Mouse (Mus musculus): ENCODE results near the gene Unc5a. TPM values are rescaled to one million over a fixed set of nuclear protein-coding genes. Genes with fewer than 3 reads are reported as not detected.
A peak's percentile ranks its signal among the peaks of the same experiment; 100 is the strongest.

The Unc5a gene
- total RNA-seq, 2 experiments from 2014 or later = 3.7 to 4.8 TPM

DNA sequence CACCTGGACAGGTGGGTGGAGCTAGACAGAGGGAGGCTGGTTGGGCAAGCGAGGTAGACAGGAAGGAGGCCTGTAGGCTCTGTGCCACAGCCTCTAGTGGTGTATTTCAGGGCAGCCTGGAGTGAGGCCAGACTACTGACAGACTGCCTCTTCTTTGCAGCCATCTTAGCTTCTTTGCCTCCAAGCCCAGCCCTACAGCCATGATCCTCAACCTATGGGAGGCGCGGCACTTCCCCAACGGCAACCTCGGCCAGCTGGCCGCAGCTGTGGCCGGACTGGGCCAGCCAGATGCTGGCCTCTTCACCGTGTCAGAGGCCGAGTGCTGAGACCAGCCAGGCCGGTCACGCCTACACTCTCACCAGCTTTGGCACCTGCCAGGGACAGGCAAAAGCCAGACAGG, 55.4 kb downstream of the Unc5a start:
- DNase-seq = peak; percentile 26

GRCm38 (mm10) chr13:55005691-55006414, 56.6 kb downstream of the Unc5a start:
- DNase-seq = no peak

- no peak for DNase-seq
These were observed 57.2 kb downstream of the Unc5a start for GRCm38 (mm10) chr13:55006415-55006742.

DNA sequence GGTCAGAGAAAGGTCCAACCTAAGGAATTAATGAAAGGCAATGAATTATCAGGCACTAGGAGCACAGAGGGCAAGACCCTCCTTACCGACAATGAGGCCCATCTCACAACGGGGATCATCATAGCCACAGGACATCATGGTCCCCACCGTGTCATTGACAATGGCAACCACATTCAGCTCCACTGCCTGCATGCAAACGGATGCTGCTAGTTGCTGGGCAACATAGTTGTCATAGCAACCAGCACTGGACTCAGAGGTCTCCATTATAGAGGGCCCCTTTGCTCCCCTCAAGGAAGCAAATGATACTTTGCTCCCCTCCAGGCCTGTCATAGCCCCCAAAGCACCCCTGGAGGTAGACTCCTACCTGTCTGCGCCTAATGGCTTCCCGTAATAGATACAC, 59.4 kb downstream of the Unc5a start:
- DNase-seq = no peak

DNA sequence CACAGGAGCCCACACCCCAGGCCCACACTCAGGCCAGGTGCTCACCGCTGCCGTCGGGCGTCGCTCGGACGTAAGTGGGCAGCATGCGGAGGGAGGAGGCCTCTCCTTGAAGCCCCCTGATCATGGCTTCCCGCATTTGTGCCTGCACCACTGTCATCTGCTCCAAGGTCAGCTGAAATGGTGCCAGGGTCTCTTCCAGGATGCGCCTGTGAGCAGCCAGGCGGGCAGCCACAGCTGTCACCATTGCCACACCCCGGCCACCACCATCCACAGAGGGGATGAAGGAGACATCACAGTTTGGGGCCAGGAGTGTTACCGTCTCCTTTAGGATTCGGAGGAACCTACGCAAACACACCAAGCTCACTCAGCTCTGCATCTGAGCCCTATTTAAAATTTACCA, 61.9 kb downstream of the Unc5a start:
- no peak for DNase-seq

- no peak for DNase-seq
These were observed 62.8 kb downstream of the Unc5a start for GRCm38 (mm10) chr13:55011981-55012478.

- no peak for DNase-seq
These were observed 64.6 kb downstream of the Unc5a start for GRCm38 (mm10) chr13:55013702-55014344.

DNA sequence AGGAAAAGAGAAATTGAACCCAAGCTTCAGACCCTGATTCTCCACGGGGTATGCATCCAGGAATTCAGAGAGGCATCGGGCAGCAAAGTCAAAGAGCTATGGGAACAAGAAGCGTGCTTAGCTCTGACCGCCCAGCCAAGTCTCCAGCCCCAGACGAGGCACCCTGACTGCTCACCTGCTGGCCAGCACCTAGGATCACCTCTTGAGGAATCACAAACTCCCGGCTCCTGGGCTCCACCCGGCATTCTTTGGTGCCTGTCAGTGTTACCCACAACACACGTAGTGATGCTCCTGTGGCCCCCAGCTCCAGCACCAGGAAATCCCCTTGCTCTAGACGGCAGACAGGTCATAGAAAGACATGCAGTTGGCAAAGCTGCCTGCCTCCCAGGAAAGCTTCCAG, 65.2 kb downstream of the Unc5a start:
- no peak for DNase-seq

DNA sequence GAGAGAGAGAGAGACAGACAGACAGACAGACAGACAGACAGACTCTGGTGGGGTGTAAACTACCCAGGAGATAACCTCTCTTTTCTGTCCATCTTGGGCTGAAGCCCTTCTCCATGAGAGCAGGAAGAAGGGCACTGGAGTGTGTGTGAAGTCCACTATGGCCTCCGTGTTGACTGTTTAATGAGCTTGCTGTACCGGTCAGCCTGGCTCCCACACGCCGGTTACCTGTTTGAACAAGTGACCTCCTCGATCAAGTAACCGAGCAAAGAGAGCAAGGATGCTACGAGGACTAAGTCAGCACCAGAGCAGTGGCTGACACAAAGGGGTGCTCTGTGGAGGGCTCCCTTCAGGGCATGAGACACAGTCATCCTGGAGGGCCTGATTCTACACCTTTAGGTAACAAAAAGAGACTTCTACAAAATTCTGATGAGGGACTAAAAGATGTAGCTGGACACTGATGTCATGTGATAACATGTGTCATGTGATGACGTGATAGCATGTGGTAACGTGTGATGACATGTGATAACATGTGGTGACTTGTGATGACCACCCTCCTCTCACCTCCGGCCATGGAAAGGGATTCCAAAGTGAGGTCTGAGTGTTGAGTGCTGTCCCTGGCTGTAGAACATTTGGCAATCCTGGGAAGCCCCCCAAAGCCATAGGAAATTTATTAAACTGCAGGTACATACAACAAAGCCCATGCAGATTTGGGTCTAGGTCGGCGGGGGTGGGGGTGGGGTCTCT, 68.1 kb downstream of the Unc5a start:
- no peak for DNase-seq

DNA sequence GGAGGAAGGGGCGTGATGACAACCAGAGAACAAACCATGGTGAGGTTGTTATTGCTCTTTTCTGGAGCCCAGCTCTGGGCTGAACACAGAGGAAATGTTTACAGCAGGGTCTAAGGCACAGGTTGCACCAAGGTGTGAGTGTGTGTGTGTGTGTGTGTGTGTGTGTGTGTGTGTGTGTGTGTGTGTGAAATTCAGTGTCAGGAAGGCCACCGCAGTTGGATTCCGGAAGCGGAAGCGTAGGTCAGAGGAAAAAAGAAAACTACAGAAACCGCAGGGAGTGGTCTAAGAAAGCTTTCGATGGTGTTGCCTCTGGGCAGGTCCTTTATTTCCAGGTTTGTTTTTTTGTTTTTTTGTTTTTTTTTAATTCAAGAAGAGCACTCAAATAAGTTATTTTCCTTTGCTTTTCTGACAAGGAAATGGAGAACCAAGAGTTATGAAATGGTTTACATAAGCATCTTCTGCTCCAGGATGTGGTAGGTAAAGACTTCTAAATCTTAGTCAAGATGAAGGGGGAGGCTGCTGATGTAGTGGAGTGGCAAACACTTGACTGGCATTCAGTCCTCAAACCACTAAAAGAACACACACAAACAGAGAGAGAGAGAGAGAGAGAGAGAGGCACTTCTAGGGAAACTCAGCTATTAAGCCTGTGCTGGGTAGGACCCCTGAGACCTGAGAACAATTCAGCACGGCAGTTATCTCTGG, 68.8 kb downstream of the Unc5a start:
- no peak for DNase-seq

DNA sequence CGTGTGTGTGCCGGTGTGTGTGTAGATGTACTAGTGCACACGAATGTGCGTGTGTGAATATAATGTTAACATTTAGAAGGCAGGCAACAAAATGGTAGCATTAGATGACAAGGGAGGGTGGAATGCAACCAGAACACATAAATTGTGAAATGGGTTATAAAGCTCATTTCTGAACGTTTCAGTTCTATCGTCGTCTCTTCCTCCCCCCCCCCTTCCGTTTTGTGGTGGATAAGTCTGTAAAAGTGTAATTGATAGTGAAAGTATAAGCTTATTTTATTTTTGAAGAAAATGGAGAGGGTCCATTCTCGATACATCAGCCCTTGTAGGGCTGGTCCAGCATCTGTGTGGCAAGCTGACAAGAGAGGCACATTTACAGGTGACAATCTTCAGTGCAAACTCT, 69.5 kb downstream of the Unc5a start:
- DNase-seq = no peak

GRCm38 (mm10) chr13:55019181-55019580, 70.0 kb downstream of the Unc5a start:
- no peak for DNase-seq

- no peak for DNase-seq
These were observed 70.8 kb downstream of the Unc5a start for GRCm38 (mm10) chr13:55020051-55020450.

- no peak for DNase-seq
These were observed 72.1 kb downstream of the Unc5a start, which contains the start of gene Hk3 for GRCm38 (mm10) chr13:55021194-55021779. Hk3 (minus strand) TSS chr13:55021385.

DNA sequence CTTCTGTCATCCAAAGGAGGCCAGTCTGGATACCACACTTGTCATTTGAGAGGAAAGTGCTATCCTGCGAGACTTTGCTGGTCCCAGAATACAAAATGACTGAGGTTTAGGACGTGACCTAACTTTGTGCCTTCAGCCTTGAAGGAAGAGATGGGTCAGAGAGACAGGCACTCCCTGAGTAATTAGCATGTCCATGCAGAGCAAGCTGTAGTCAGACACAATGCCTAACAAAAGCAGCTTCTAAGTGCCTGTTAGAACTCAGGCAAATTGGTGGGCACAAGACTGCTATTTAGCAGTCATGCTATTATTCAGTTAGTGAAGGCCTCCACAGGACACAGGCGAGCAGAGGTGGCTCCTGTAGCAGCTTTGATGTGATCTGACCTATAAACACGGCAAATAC, 73.0 kb downstream of the Unc5a start:
- no peak for DNase-seq

DNA sequence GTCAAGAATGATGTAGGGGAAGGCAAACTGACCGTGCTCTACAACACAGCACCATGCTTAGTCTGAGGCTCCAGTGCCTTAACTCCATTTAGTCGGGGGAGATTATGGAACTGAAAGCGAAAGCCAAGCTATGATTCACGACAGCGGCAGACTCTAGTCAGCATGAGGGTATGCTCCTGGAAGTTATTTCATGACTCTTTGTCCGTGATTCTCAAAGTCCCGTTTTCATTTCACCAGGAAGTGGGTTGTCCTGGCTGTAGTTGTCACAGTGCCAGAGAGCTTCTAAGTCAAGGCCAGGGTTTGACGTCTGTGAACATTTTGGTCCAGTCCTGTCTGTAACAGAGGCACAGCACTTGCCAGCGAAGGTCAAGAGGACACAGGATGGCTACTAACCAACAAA, 73.5 kb downstream of the Unc5a start:
- no peak for DNase-seq

DNA sequence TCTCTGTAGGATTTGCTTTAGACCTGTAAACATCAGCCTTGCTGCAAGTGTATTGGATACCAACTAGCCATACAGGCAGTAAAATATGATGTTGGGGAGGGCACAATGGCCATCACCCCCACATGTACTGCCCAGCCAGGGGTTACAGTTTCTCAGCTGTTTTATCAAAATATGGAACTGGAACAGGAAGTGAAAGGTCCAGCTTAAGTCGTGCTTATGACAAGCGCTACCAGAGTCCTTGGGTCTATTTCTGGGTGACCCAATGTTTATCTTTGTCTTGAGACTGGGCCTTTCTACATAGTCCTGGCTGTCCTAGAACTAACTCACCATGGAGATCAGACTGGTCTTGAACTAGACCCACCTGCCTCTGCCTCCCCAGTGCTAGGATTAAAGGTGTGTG, 75.0 kb downstream of the Unc5a start:
- no peak for DNase-seq

- no peak for DNase-seq
These were observed 90.8 kb downstream of the Unc5a start for GRCm38 (mm10) chr13:55040016-55040415.

- DNase-seq = no peak
These were observed 98.5 kb downstream of the Unc5a start for GRCm38 (mm10) chr13:55047706-55048105.

All from gastrocnemius, postnatal 10 days (tissue).